Mouse (Mus musculus) E14TG2a.4 (cell line): ENCODE results near the gene Rpl22.

Experiments
- H3K27me3 ChIP-seq: 2 replicates; pipeline ENCODE4 v1.6.1; 2014; ENCODE audit warnings: low read length, control low read depth; ENCODE audit not compliant: insufficient read depth
- H3K36me3 ChIP-seq: 2 replicates; pipeline ENCODE4 v1.6.1; 2014; ENCODE audit warnings: low read length, control low read depth; ENCODE audit not compliant: insufficient read depth
- H3K4me1 ChIP-seq: replicated peaks from 2 replicates; pipeline ENCODE4 v1.6.1; 2014; ENCODE audit warnings: low read depth, low read length, control low read depth
- H3K4me3 ChIP-seq: replicated peaks from 2 replicates; pipeline ENCODE4 v1.5.1; 2014; ENCODE audit warnings: mild to moderate bottlenecking, low read length
- H3K9me3 ChIP-seq: 2 replicates; pipeline ENCODE4 v1.6.1; 2014; ENCODE audit warnings: low read length, control low read depth
- CTCF ChIP-seq: conservative IDR thresholded peaks from 2 replicates; pipeline ENCODE4 v1.5.1; 2014; ENCODE audit warnings: low read length
- NANOG ChIP-seq: IDR thresholded peaks from 2 replicates; pipeline ENCODE4 v1.6.1; 2014; ENCODE audit warnings: borderline replicate concordance, low read length, mixed read lengths
- POU5F1 ChIP-seq: IDR thresholded peaks from 2 replicates; pipeline ENCODE4 v1.6.1; 2014; ENCODE audit warnings: low read length, borderline replicate concordance

Rpl22 gene

GRCm38 (mm10) chr4:152302012-152302411 is 23.5 kb upstream of the Rpl22 start:
- no peaks in the 10 kb centered on the region for H3K9me3 ChIP-seq

DNA sequence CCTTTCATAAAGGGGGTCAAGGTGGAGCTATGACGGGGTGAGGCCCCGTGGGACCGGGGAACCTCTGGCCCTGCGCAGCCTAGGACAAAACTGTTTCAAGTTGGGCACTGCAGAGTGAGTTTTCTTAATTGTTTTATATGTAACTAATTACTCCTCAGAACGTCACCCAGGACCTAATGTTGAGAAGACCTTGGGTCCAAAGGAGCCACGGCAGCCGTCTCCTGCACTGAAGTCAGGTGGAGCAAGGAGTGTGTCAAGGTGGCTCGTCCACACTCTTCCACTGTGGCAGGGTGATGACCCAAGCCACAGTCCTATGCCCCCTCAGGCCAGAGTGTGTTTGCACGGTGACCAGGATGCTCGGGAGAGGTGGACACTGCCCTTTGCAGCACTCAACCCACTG is 22.4 kb upstream of the Rpl22 start:
- no peaks in the 10 kb centered on the region for H3K9me3 ChIP-seq
- H3K4me3 ChIP-seq, result no peak overlapping the region
- peaks cover 77% of the 10 kb centered on the region for H3K36me3 ChIP-seq
- TF ChIP-seq CTCF (no peak), NANOG (no peak), POU5F1 (no peak)
- peaks cover 67% of the 10 kb centered on the region for H3K4me1 ChIP-seq
- no peaks in the 10 kb centered on the region for H3K27me3 ChIP-seq

More at GRCm38 (mm10) chr4:152302012-152302411, 23.5 kb upstream of the Rpl22 start:
- Histone ChIP-seq H3K4me3 (no peak overlapping the region), H3K4me1 (peaks cover 66% of the 10 kb centered on the region), H3K36me3 (peaks cover 70% of the 10 kb centered on the region), H3K27me3 (no peaks in the 10 kb centered on the region)
- no peak for TF ChIP-seq NANOG
- no peak for TF ChIP-seq POU5F1
- TF ChIP-seq CTCF, result no peak

GRCm38 (mm10) chr4:152304685-152305084 is 20.9 kb upstream of the Rpl22 start:
- no peak overlapping the region for H3K4me3 ChIP-seq
- H3K9me3 ChIP-seq, result no peaks in the 10 kb centered on the region
- peaks cover 70% of the 10 kb centered on the region for H3K36me3 ChIP-seq
- no peaks in the 10 kb centered on the region for H3K27me3 ChIP-seq
- H3K4me1 ChIP-seq, result peaks cover 54% of the 10 kb centered on the region
- no peak for TF ChIP-seq CTCF
- TF ChIP-seq NANOG, result no peak
- TF ChIP-seq POU5F1, result no peak

DNA sequence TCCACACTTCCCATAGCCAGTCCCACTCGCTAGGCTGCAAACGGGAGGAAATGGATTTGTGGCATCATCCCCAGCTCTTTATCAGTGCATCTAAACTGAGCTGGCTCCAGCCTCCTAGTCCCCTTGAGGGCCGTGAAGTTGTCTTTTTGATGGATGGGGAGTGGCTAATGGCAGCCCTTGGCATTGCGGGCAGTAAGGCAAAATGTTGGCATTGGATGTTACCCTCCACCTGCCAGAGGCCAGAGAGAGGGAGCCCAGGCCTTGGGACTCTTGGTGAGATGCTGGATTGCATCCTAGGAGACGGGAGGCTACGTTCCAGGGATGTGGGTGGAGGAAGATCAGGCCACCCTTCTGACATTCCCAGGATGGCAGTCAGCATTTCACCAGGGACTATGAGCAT is 19.6 kb upstream of the Rpl22 start:
- Histone ChIP-seq H3K4me3 (no peak overlapping the region), H3K4me1 (peaks cover 52% of the 10 kb centered on the region)
- TF ChIP-seq NANOG (no peak), POU5F1 (no peak), CTCF (no peak)

GRCm38 (mm10) chr4:152307542-152307941 is 18.0 kb upstream of the Rpl22 start:
- Histone ChIP-seq H3K36me3 (peaks cover 46% of the 10 kb centered on the region), H3K4me1 (peaks cover 53% of the 10 kb centered on the region), H3K9me3 (no peaks in the 10 kb centered on the region), H3K4me3 (no peak overlapping the region), H3K27me3 (peaks cover 3% of the 10 kb centered on the region)
- no peak for TF ChIP-seq NANOG
- no peak for TF ChIP-seq CTCF
- TF ChIP-seq POU5F1, result no peak

More for the DNA sequence above, 19.6 kb upstream of the Rpl22 start:
- no peaks in the 10 kb centered on the region for H3K27me3 ChIP-seq
- H3K9me3 ChIP-seq, result no peaks in the 10 kb centered on the region
- H3K36me3 ChIP-seq, result peaks cover 62% of the 10 kb centered on the region

- Histone ChIP-seq H3K4me3 (peak overlapping the region; percentile 77), H3K9me3 (no peaks in the 10 kb centered on the region), H3K27me3 (peaks cover 43% of the 10 kb centered on the region), H3K4me1 (peaks cover 59% of the 10 kb centered on the region), H3K36me3 (peaks cover 13% of the 10 kb centered on the region)
- TF ChIP-seq POU5F1 (no peak), NANOG (no peak), CTCF (no peak)
Observed at GRCm38 (mm10) chr4:152312186-152312585, 13.4 kb upstream of the Rpl22 start.

- Histone ChIP-seq H3K36me3 (peaks cover 8% of the 10 kb centered on the region), H3K27me3 (peaks cover 53% of the 10 kb centered on the region), H3K9me3 (no peaks in the 10 kb centered on the region), H3K4me3 (peak overlapping the region; percentile 77), H3K4me1 (peaks cover 58% of the 10 kb centered on the region)
- TF ChIP-seq CTCF (no peak), NANOG (no peak), POU5F1 (no peak)
Observed at GRCm38 (mm10) chr4:152313211-152313632, 12.3 kb upstream of the Rpl22 start.

DNA sequence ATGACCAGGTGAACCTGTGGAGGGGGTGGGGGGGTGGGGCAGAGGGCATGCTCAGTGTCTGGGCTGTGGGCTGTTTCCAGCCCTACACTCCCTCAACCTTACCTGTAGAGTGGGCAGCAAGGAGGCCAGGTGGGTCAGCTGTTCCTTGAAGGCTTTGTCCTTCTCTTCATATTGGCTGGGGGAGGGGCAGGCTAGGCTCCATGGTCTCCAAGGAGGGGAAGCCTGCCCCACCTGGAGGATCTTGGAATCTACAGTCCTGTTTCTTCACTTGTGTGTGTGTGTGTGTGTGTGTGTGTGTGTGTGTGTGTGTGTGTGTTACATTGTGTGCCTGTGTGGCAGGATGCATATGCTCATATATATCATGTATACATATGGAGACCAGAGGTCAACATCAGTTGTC is 11.6 kb upstream of the Rpl22 start:
- no peak for TF ChIP-seq POU5F1
- no peak for TF ChIP-seq NANOG
- peak; percentile 30; the same call in 1 of the 2 replicates for TF ChIP-seq CTCF
- Histone ChIP-seq H3K9me3 (no peaks in the 10 kb centered on the region), H3K36me3 (peaks cover 5% of the 10 kb centered on the region; the same call in 1 of the 2 replicates), H3K4me1 (peaks cover 63% of the 10 kb centered on the region), H3K27me3 (peaks cover 57% of the 10 kb centered on the region), H3K4me3 (no peak overlapping the region)
